Mouse (Mus musculus): Measurements from ENCODE around the gene Fam50a. TPM values are rescaled to one million over a fixed set of nuclear protein-coding genes. Genes with fewer than 3 reads are reported as not detected.
A peak's percentile ranks its signal among the peaks of the same experiment; 100 is the strongest.
"Not testable (repeated sequence)": the region's sequence is repeated elsewhere in the genome, so short reads cannot be mapped to it uniquely, and the experiment has no call there.

Fam50a gene
- polyA plus RNA-seq, 1 experiment from 2014 or later = 63.2 TPM

- H3K4me3 ChIP-seq (replicated peaks; ENCODE audit: low read length) = peak within 1 kb of the TSS; percentile 55
- peak within 1 kb of the TSS; percentile 77 for H3K27ac ChIP-seq (ENCODE audit: low read length)
- peak within 1 kb of the TSS; percentile 76 for H3K9ac ChIP-seq (ENCODE audit: low read length)
- H3K4me2 ChIP-seq (ENCODE audit: low read depth, low read length) = peak within 1 kb of the TSS; percentile 60
- no peaks in the 10 kb centered on the region for H3K27me3 ChIP-seq (ENCODE audit: control insufficient read depth, insufficient read depth, low read length)
- H3K9me3 ChIP-seq (replicated peaks; ENCODE audit: control insufficient read depth, low read length) = no peaks in the 10 kb centered on the region
- peak; percentile 93 for ATAC-seq (ENCODE audit: insufficient read depth, low FRiP score)
- no peaks in the 10 kb centered on the region for H3K4me1 ChIP-seq (ENCODE audit: control insufficient read depth, insufficient read depth, low read length)
- 8% methylated on average over 28 of the region's 30 CpGs for WGBS
- no peaks in the 10 kb centered on the region for H3K36me3 ChIP-seq (ENCODE audit: control insufficient read depth, insufficient read depth, low read length)
Observed at GRCm38 (mm10) chrX:74328725-74329161, 15.9 kb downstream of the Fam50a start, which contains the start of gene Plxna3. Gene Plxna3, plus strand, starts transcription at chrX:74329066.

- H3K9ac ChIP-seq (ENCODE audit: low read length) = peak overlapping the region; percentile 76
Observed at GRCm38 (mm10) chrX:74329215-74329671, 16.4 kb downstream of the Fam50a start.

DNA sequence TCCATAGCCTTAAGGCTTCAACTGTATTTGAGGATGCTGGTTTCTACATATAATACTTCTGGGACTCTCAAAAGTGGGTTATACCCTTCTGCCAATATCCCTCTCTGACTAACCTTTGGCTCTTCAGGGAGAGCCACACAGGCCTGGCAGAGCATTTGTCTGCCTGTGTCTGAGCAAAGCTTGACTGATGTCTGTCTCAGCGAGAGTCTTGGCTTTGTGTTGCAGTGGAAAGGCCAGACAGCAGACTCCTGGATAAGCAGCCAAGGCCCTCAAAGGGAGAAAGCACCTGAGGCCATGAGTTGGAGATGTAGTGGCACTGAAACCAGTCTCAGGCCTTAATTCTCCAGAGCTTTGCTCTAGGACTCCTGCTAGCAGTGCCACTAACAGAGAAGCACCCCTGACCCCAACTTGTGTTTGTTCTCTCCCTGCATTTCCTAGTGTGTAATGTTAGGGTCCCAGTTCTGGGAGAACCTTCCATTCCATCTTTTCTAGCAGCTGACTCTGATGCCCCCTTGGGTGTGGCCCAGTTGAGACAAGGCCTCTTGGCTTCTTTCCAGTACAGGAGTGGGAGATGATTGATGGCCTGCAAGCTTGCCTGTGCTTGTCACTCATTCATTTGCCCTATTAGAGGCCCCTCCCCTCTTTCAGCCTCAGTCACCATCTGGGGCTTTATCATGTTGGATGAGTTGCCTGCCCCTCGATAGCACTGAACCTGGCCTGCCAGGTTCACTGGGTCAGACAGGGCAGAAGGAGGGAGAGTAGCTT is 17.5 kb downstream of the Fam50a start:
- WGBS = 17% methylated on average over 2 of the region's 2 CpGs
- no peak for ATAC-seq (ENCODE audit: insufficient read depth, low FRiP score)

More at GRCm38 (mm10) chrX:74329215-74329671, 16.4 kb downstream of the Fam50a start:
- peak overlapping the region; percentile 55 for H3K4me3 ChIP-seq (replicated peaks; ENCODE audit: low read length)
- H3K27ac ChIP-seq (ENCODE audit: low read length) = no peak overlapping the region
- no peaks in the 10 kb centered on the region for H3K9me3 ChIP-seq (replicated peaks; ENCODE audit: control insufficient read depth, low read length)
- 18% methylated on average over 10 of the region's 10 CpGs for WGBS
- H3K4me1 ChIP-seq (ENCODE audit: control insufficient read depth, insufficient read depth, low read length) = no peaks in the 10 kb centered on the region
- peak overlapping the region; percentile 60 for H3K4me2 ChIP-seq (ENCODE audit: low read depth, low read length)
- peak; percentile 35 for ATAC-seq (ENCODE audit: insufficient read depth, low FRiP score)
- H3K36me3 ChIP-seq (ENCODE audit: control insufficient read depth, insufficient read depth, low read length) = no peaks in the 10 kb centered on the region
- H3K27me3 ChIP-seq (ENCODE audit: control insufficient read depth, insufficient read depth, low read length) = no peaks in the 10 kb centered on the region

DNA sequence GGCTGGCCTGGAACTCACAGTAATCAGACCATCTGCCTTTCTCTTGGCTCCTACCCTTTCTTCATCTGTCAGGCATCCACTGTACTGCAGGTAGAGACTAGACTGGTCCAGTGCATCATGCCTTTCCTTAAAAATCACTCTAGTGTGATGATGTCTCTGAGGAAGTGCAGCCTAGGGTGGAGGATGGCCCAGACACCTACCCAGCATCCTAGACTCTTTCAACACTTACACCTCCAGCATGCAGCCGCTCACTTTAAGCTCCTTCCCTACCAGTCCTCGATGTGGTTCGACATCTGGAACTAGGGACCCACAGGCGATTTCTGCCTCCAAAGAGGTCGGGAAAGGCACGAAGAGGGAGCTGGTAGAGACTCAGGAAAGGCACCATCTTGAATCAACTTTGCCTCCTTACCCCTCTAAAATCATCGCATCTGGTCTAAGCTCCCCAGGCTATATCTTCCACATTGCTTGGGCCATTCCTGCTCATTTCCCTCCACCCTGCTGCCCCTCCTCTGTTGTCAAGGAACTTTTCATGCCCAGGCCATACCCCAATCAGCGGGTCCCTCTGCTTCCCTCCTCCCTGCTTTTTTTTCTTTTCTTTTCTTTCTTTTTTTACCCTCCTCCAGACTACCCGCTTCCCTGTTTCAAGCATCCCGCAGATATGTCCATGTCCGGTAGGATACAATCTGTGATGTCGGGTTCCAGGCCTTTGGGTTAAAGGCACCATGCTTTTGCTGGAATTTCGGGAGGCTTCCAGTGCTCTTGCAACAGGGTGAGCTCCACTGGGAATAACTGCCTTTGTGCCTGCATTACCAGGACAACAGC is 40.0 kb downstream of the Fam50a start:
- Histone ChIP-seq H3K9me3 (replicated peaks; ENCODE audit: control insufficient read depth, low read length) (no peaks in the 10 kb centered on the region), H3K9ac (ENCODE audit: low read length) (peak overlapping the region; percentile 70), H3K4me3 (replicated peaks; ENCODE audit: low read length) (peak overlapping the region; percentile 51), H3K27ac (ENCODE audit: low read length) (0 out of 2 replicates have a peak overlapping the region, but pooled peaks have one; percentile 23), H3K4me2 (ENCODE audit: low read depth, low read length) (peak overlapping the region; percentile 60), H3K27me3 (ENCODE audit: control insufficient read depth, insufficient read depth, low read length) (no peaks in the 10 kb centered on the region), H3K36me3 (ENCODE audit: control insufficient read depth, insufficient read depth, low read length) (no peaks in the 10 kb centered on the region), H3K4me1 (ENCODE audit: control insufficient read depth, insufficient read depth, low read length) (no peaks in the 10 kb centered on the region)
- peak; percentile 13; the same call in 1 of the 2 replicates for ATAC-seq (ENCODE audit: insufficient read depth, low FRiP score)
- 21% methylated on average over 13 of the region's 13 CpGs for WGBS

More for the DNA sequence above, 17.5 kb downstream of the Fam50a start:
- Histone ChIP-seq H3K36me3 (ENCODE audit: control insufficient read depth, insufficient read depth, low read length) (no peaks in the 10 kb centered on the region), H3K27me3 (ENCODE audit: control insufficient read depth, insufficient read depth, low read length) (no peaks in the 10 kb centered on the region), H3K9ac (ENCODE audit: low read length) (no peak overlapping the region), H3K9me3 (replicated peaks; ENCODE audit: control insufficient read depth, low read length) (no peaks in the 10 kb centered on the region), H3K27ac (ENCODE audit: low read length) (peak overlapping the region; percentile 28; the same call in 1 of the 2 replicates), H3K4me2 (ENCODE audit: low read depth, low read length) (peak overlapping the region; percentile 60), H3K4me1 (ENCODE audit: control insufficient read depth, insufficient read depth, low read length) (no peaks in the 10 kb centered on the region), H3K4me3 (replicated peaks; ENCODE audit: low read length) (peak overlapping the region; percentile 55)

DNA sequence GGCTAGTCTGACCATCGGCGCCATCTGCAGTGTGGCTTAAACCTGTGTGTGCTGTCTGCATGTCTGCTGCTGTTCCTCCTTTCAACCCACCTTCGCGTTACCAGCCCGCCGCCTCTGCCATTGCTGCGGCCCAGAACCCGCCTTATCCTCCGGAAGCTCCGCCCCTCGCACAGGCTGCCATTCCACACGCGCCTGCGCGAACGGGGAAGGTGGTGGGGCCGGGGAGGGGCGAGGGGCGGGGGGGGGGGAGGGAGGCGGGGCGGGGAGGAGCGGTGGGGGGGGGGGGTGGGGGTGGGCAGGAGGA is 40.6 kb downstream of the Fam50a start, which contains the start of gene Lage3:
Gene Lage3, minus strand, starts transcription at position 152 of the 304 bp plus-strand sequence.
- Histone ChIP-seq H3K27ac (ENCODE audit: low read length) (0 out of 2 replicates have a peak within 1 kb of the TSS, but pooled peaks have one; percentile 23), H3K36me3 (ENCODE audit: control insufficient read depth, insufficient read depth, low read length) (no peaks in the 10 kb centered on the region), H3K4me2 (ENCODE audit: low read depth, low read length) (peak within 1 kb of the TSS; percentile 60), H3K9me3 (replicated peaks; ENCODE audit: control insufficient read depth, low read length) (no peaks in the 10 kb centered on the region), H3K27me3 (ENCODE audit: control insufficient read depth, insufficient read depth, low read length) (no peaks in the 10 kb centered on the region), H3K4me1 (ENCODE audit: control insufficient read depth, insufficient read depth, low read length) (no peaks in the 10 kb centered on the region), H3K9ac (ENCODE audit: low read length) (peak within 1 kb of the TSS; percentile 70), H3K4me3 (replicated peaks; ENCODE audit: low read length) (peak within 1 kb of the TSS; percentile 51)
- peak; percentile 85 for ATAC-seq (ENCODE audit: insufficient read depth, low FRiP score)
- 22% methylated on average over 11 of the region's 22 CpGs for WGBS

- 93% methylated on average over 2 of the region's 3 CpGs for WGBS
- H3K4me1 ChIP-seq (ENCODE audit: control insufficient read depth, insufficient read depth, low read length); H3K4me3 ChIP-seq (replicated peaks; ENCODE audit: low read length); H3K9me3 ChIP-seq (replicated peaks; ENCODE audit: control insufficient read depth, low read length); H3K36me3 ChIP-seq (ENCODE audit: control insufficient read depth, insufficient read depth, low read length); H3K27ac ChIP-seq (ENCODE audit: low read length); H3K27me3 ChIP-seq (ENCODE audit: control insufficient read depth, insufficient read depth, low read length); H3K4me2 ChIP-seq (ENCODE audit: low read depth, low read length); H3K9ac ChIP-seq (ENCODE audit: low read length); ATAC-seq (ENCODE audit: insufficient read depth, low FRiP score): not testable (repeated sequence)
Observed at GRCm38 (mm10) chrX:74357069-74357468, 44.2 kb downstream of the Fam50a start.

GRCm38 (mm10) chrX:74359171-74359570 is 46.3 kb downstream of the Fam50a start:
- Histone ChIP-seq H3K27ac (ENCODE audit: low read length) (no peak overlapping the region), H3K27me3 (ENCODE audit: control insufficient read depth, insufficient read depth, low read length) (no peaks in the 10 kb centered on the region), H3K9ac (ENCODE audit: low read length) (no peak overlapping the region), H3K9me3 (replicated peaks; ENCODE audit: control insufficient read depth, low read length) (no peaks in the 10 kb centered on the region), H3K4me2 (ENCODE audit: low read depth, low read length) (no peak overlapping the region; the same call in 1 of the 2 replicates), H3K4me1 (ENCODE audit: control insufficient read depth, insufficient read depth, low read length) (no peaks in the 10 kb centered on the region), H3K36me3 (ENCODE audit: control insufficient read depth, insufficient read depth, low read length) (no peaks in the 10 kb centered on the region), H3K4me3 (replicated peaks; ENCODE audit: low read length) (no peak overlapping the region)
- ATAC-seq (ENCODE audit: insufficient read depth, low FRiP score) = no peak
- 32% methylated on average over 11 of the region's 11 CpGs for WGBS

DNA sequence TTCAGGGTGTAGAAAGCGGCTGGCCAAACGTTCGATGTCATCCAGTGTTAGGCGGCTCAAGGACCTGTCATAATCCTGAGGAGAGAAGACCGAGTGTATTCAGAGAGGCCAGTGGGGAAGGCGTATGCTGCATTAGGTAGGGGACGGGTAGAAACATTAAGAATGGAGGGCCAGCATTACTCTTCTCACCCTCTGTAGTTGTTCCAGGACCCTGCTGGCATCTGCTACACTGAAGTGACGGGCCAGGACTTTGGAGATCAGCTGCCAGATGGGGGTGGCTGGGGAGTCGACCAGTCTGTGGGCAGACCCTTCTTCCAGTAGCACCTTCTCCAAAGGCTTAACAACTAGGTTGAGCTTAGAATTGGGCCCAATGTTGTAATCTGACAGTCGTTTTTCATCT is 54.7 kb downstream of the Fam50a start:
- no peak overlapping the region for H3K27ac ChIP-seq (ENCODE audit: low read length)
- no peaks in the 10 kb centered on the region for H3K27me3 ChIP-seq (ENCODE audit: control insufficient read depth, insufficient read depth, low read length)
- peaks cover 9% of the 10 kb centered on the region; the same call in 1 of the 2 replicates for H3K4me1 ChIP-seq (ENCODE audit: control insufficient read depth, insufficient read depth, low read length)
- H3K9ac ChIP-seq (ENCODE audit: low read length) = peak overlapping the region; percentile 84
- H3K4me3 ChIP-seq (replicated peaks; ENCODE audit: low read length) = peak overlapping the region; percentile 68
- ATAC-seq (ENCODE audit: insufficient read depth, low FRiP score) = no peak
- H3K4me2 ChIP-seq (ENCODE audit: low read depth, low read length) = peak overlapping the region; percentile 67
- 0 out of 2 replicates have a peak, but pooled peaks cover 9% of the 10 kb centered on the region for H3K36me3 ChIP-seq (ENCODE audit: control insufficient read depth, insufficient read depth, low read length)
- H3K9me3 ChIP-seq (replicated peaks; ENCODE audit: control insufficient read depth, low read length) = no peaks in the 10 kb centered on the region
- WGBS = 53% methylated on average over 10 of the region's 10 CpGs
